Mouse (Mus musculus): Measurements from ENCODE around the gene Hpgd. TPM values are rescaled to one million over a fixed set of nuclear protein-coding genes. Genes with fewer than 3 reads are reported as not detected.

The Hpgd gene
- polyA plus RNA-seq, 1 experiment from 2014 or later, result 5.5 TPM

GRCm38 (mm10) chr8:56278545-56279063, 15.8 kb upstream of the Hpgd start:
- 71% methylated on average over 2 of the region's 2 CpGs for WGBS
- Histone ChIP-seq H3K4me2 (ENCODE audit: low read length) (no peak overlapping the region), H3K9me3 (ENCODE audit: control insufficient read depth, low read length) (no peaks in the 10 kb centered on the region), H3K4me3 (replicated peaks; ENCODE audit: low read depth, low read length) (no peak overlapping the region), H3K27ac (replicated peaks; ENCODE audit: low read depth, low read length) (no peak overlapping the region), H3K36me3 (ENCODE audit: control insufficient read depth, insufficient read depth, low read length) (no peaks in the 10 kb centered on the region), H3K4me1 (ENCODE audit: control insufficient read depth, insufficient read depth, low read length) (no peaks in the 10 kb centered on the region), H3K27me3 (ENCODE audit: control insufficient read depth, insufficient read depth, low read length) (no peaks in the 10 kb centered on the region), H3K9ac (replicated peaks; ENCODE audit: low read length) (no peak overlapping the region)
- DNase-seq, result no peak
- 0 out of 2 replicates have a peak, but pooled peaks have one; percentile 46 for ATAC-seq (ENCODE audit: low FRiP score, low TSS enrichment)

- H3K4me3 ChIP-seq (replicated peaks; ENCODE audit: low read depth, low read length), result no peak overlapping the region
- no peak for ATAC-seq (ENCODE audit: low FRiP score, low TSS enrichment)
Observed at GRCm38 (mm10) chr8:56283936-56284335, 10.4 kb upstream of the Hpgd start.

GRCm38 (mm10) chr8:56284957-56285356, 9.4 kb upstream of the Hpgd start:
- H3K4me2 ChIP-seq (ENCODE audit: low read length), result no peak overlapping the region
- H3K9ac ChIP-seq (replicated peaks; ENCODE audit: low read length), result no peak overlapping the region
- no peaks in the 10 kb centered on the region for H3K4me1 ChIP-seq (ENCODE audit: control insufficient read depth, insufficient read depth, low read length)
- ATAC-seq (ENCODE audit: low FRiP score, low TSS enrichment), result no peak
- no peaks in the 10 kb centered on the region for H3K27me3 ChIP-seq (ENCODE audit: control insufficient read depth, insufficient read depth, low read length)
- H3K9me3 ChIP-seq (ENCODE audit: control insufficient read depth, low read length), result no peaks in the 10 kb centered on the region
- DNase-seq, result no peak
- no peak overlapping the region for H3K27ac ChIP-seq (replicated peaks; ENCODE audit: low read depth, low read length)
- H3K36me3 ChIP-seq (ENCODE audit: control insufficient read depth, insufficient read depth, low read length), result no peaks in the 10 kb centered on the region
- WGBS, result 61% methylated on average over 3 of the region's 3 CpGs
- no peak overlapping the region for H3K4me3 ChIP-seq (replicated peaks; ENCODE audit: low read depth, low read length)

More at GRCm38 (mm10) chr8:56283936-56284335, 10.4 kb upstream of the Hpgd start:
- H3K4me1 ChIP-seq (ENCODE audit: control insufficient read depth, insufficient read depth, low read length), result no peaks in the 10 kb centered on the region
- H3K4me2 ChIP-seq (ENCODE audit: low read length), result no peak overlapping the region
- no peaks in the 10 kb centered on the region for H3K27me3 ChIP-seq (ENCODE audit: control insufficient read depth, insufficient read depth, low read length)
- H3K9me3 ChIP-seq (ENCODE audit: control insufficient read depth, low read length), result no peaks in the 10 kb centered on the region
- no peak for DNase-seq
- 74% methylated on average over 1 of the region's 1 CpGs for WGBS
- H3K36me3 ChIP-seq (ENCODE audit: control insufficient read depth, insufficient read depth, low read length), result no peaks in the 10 kb centered on the region
- H3K27ac ChIP-seq (replicated peaks; ENCODE audit: low read depth, low read length), result no peak overlapping the region
- no peak overlapping the region for H3K9ac ChIP-seq (replicated peaks; ENCODE audit: low read length)

- whole genome bisulfite sequencing, result 85% methylated on average over 2 of the region's 2 CpGs
- Histone ChIP-seq H3K36me3 (ENCODE audit: control insufficient read depth, insufficient read depth, low read length) (no peaks in the 10 kb centered on the region), H3K9ac (replicated peaks; ENCODE audit: low read length) (no peak overlapping the region), H3K9me3 (ENCODE audit: control insufficient read depth, low read length) (no peaks in the 10 kb centered on the region), H3K4me2 (ENCODE audit: low read length) (no peak overlapping the region), H3K27ac (replicated peaks; ENCODE audit: low read depth, low read length) (no peak overlapping the region), H3K27me3 (ENCODE audit: control insufficient read depth, insufficient read depth, low read length) (no peaks in the 10 kb centered on the region), H3K4me1 (ENCODE audit: control insufficient read depth, insufficient read depth, low read length) (no peaks in the 10 kb centered on the region), H3K4me3 (replicated peaks; ENCODE audit: low read depth, low read length) (no peak overlapping the region)
- no peak for ATAC-seq (ENCODE audit: low FRiP score, low TSS enrichment)
- no peak for DNase-seq
Observed at GRCm38 (mm10) chr8:56286717-56287116, 7.7 kb upstream of the Hpgd start.

GRCm38 (mm10) chr8:56287370-56288072, 6.9 kb upstream of the Hpgd start:
- Histone ChIP-seq H3K4me2 (ENCODE audit: low read length) (no peak overlapping the region), H3K27me3 (ENCODE audit: control insufficient read depth, insufficient read depth, low read length) (no peaks in the 10 kb centered on the region), H3K36me3 (ENCODE audit: control insufficient read depth, insufficient read depth, low read length) (no peaks in the 10 kb centered on the region), H3K9me3 (ENCODE audit: control insufficient read depth, low read length) (no peaks in the 10 kb centered on the region), H3K9ac (replicated peaks; ENCODE audit: low read length) (no peak overlapping the region), H3K27ac (replicated peaks; ENCODE audit: low read depth, low read length) (no peak overlapping the region), H3K4me1 (ENCODE audit: control insufficient read depth, insufficient read depth, low read length) (no peaks in the 10 kb centered on the region), H3K4me3 (replicated peaks; ENCODE audit: low read depth, low read length) (no peak overlapping the region)
- 83% methylated on average over 7 of the region's 7 CpGs for WGBS
- ATAC-seq (ENCODE audit: low FRiP score, low TSS enrichment), result no peak
- no peak for DNase-seq

GRCm38 (mm10) chr8:56292318-56292717, 2.1 kb upstream of the Hpgd start:
- H3K4me1 ChIP-seq (ENCODE audit: control insufficient read depth, insufficient read depth, low read length), result peaks cover 17% of the 10 kb centered on the region
- ATAC-seq (ENCODE audit: low FRiP score, low TSS enrichment) (no peak), DNase-seq (no peak)

GRCm38 (mm10) chr8:56293480-56293879, 905 bp upstream of the Hpgd start:
- DNase-seq (peak; percentile 70), ATAC-seq (ENCODE audit: low FRiP score, low TSS enrichment) (peak; percentile 67)
- no peak overlapping the region for H3K4me3 ChIP-seq (replicated peaks; ENCODE audit: low read depth, low read length)
- peaks cover 8% of the 10 kb centered on the region; the same call in 1 of the 2 replicates for H3K27me3 ChIP-seq (ENCODE audit: control insufficient read depth, insufficient read depth, low read length)
- H3K9ac ChIP-seq (replicated peaks; ENCODE audit: low read length), result no peak overlapping the region
- H3K36me3 ChIP-seq (ENCODE audit: control insufficient read depth, insufficient read depth, low read length), result no peaks in the 10 kb centered on the region
- H3K9me3 ChIP-seq (ENCODE audit: control insufficient read depth, low read length), result no peaks in the 10 kb centered on the region
- H3K27ac ChIP-seq (replicated peaks; ENCODE audit: low read depth, low read length), result no peak overlapping the region
- H3K4me1 ChIP-seq (ENCODE audit: control insufficient read depth, insufficient read depth, low read length), result peaks cover 17% of the 10 kb centered on the region
- peak overlapping the region; percentile 94 for H3K4me2 ChIP-seq (ENCODE audit: low read length)
- WGBS, result 2% methylated on average over 8 of the region's 8 CpGs

More at GRCm38 (mm10) chr8:56292318-56292717, 2.1 kb upstream of the Hpgd start:
- H3K36me3 ChIP-seq (ENCODE audit: control insufficient read depth, insufficient read depth, low read length), result no peaks in the 10 kb centered on the region
- no peak overlapping the region for H3K27ac ChIP-seq (replicated peaks; ENCODE audit: low read depth, low read length)
- H3K4me3 ChIP-seq (replicated peaks; ENCODE audit: low read depth, low read length), result no peak overlapping the region
- H3K4me2 ChIP-seq (ENCODE audit: low read length), result no peak overlapping the region
- H3K9me3 ChIP-seq (ENCODE audit: control insufficient read depth, low read length), result no peaks in the 10 kb centered on the region
- H3K9ac ChIP-seq (replicated peaks; ENCODE audit: low read length), result no peak overlapping the region
- 92% methylated on average over 7 of the region's 7 CpGs for WGBS
- H3K27me3 ChIP-seq (ENCODE audit: control insufficient read depth, insufficient read depth, low read length), result peaks cover 8% of the 10 kb centered on the region; the same call in 1 of the 2 replicates

- Histone ChIP-seq H3K36me3 (ENCODE audit: control insufficient read depth, insufficient read depth, low read length) (no peaks in the 10 kb centered on the region), H3K9ac (replicated peaks; ENCODE audit: low read length) (peak overlapping the region; percentile 70; the same call in 1 of the 2 replicates), H3K9me3 (ENCODE audit: control insufficient read depth, low read length) (no peaks in the 10 kb centered on the region), H3K27ac (replicated peaks; ENCODE audit: low read depth, low read length) (no peak overlapping the region), H3K4me3 (replicated peaks; ENCODE audit: low read depth, low read length) (peak overlapping the region; percentile 49), H3K4me1 (ENCODE audit: control insufficient read depth, insufficient read depth, low read length) (peaks cover 17% of the 10 kb centered on the region), H3K27me3 (ENCODE audit: control insufficient read depth, insufficient read depth, low read length) (peaks cover 8% of the 10 kb centered on the region; the same call in 1 of the 2 replicates), H3K4me2 (ENCODE audit: low read length) (peak overlapping the region; percentile 94)
- WGBS, result 24% methylated on average over 14 of the region's 14 CpGs
- no peak for ATAC-seq (ENCODE audit: low FRiP score, low TSS enrichment)
- peak; percentile 33 for DNase-seq
Observed at GRCm38 (mm10) chr8:56294886-56295555, 636 bp downstream of the Hpgd start.

All from midbrain, embryonic 14.5 days (tissue).